Mouse (Mus musculus): ENCODE data around the gene Thsd4. TPM values are rescaled to one million over a fixed set of nuclear protein-coding genes. Genes with fewer than 3 reads are reported as not detected.

Gene Thsd4
- polyA plus RNA-seq, 1 experiment = 1.3 TPM

GRCm38 (mm10) chr9:60460010-60460982 lies 61.5 kb downstream of the Thsd4 start:
- H3K4me3 ChIP-seq (ENCODE audit: insufficient read depth, poor library complexity, severe bottlenecking) = no peak overlapping the region
- H3K36me3 ChIP-seq (ENCODE audit: control insufficient read depth, insufficient read depth) = no peaks in the 10 kb centered on the region
- TF ChIP-seq FOSL1 (IDR thresholded peaks at IDR 0.05; ENCODE audit: insufficient read depth, low read length, poor library complexity, severe bottlenecking) (no peak), MYOG (IDR thresholded peaks at IDR 0.05; ENCODE audit: control insufficient read depth, extremely low read depth, insufficient read length) (no peak), MAX (IDR thresholded peaks at IDR 0.05) (no peak), USF1 (IDR thresholded peaks at IDR 0.05; ENCODE audit: low read depth) (no peak), CEBPB (IDR thresholded peaks at IDR 0.05; ENCODE audit: low read depth) (no peak), MYOD1 (IDR thresholded peaks at IDR 0.05; ENCODE audit: control insufficient read depth, insufficient read length, low read depth) (no peak), CTCF (IDR thresholded peaks at IDR 0.05; ENCODE audit: control insufficient read depth, insufficient read depth, insufficient read length) (no peak)
- H3K79me2 ChIP-seq (ENCODE audit: control insufficient read depth, insufficient read depth) = no peaks in the 10 kb centered on the region
- H3K27me3 ChIP-seq (ENCODE audit: control insufficient read depth, insufficient read depth, insufficient read length) = no peaks in the 10 kb centered on the region
- no peak overlapping the region for H3ac ChIP-seq (ENCODE audit: control insufficient read depth, insufficient read length, low read depth)
- H3K79me3 ChIP-seq (ENCODE audit: low read depth) = no peaks in the 10 kb centered on the region

DNA sequence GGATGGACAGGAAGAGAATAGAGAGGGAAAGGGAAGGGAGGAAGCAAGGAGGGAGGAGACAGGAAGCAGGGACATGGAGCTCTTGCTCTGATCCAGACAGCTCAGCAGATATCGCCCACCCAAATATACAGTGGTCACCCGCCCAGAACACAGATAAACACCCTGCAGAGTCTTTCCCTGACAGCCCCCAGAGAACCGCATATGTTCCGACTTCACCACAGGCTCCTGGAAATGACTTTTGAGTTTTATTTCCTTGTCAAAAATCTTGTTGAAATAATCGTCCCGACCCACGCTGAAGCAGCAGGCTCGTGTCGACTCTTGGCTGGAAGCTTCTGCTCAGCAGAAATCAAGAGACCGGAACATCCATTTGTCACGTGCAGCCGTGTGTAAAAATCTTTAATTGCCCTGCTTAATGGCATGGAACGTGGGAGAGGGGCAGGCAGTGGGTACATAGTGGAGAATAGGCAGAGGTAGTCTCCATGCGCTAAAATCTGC lies 63.3 kb downstream of the Thsd4 start:
- Histone ChIP-seq H3K27me3 (ENCODE audit: control insufficient read depth, insufficient read depth, insufficient read length) (no peaks in the 10 kb centered on the region), H3K4me3 (ENCODE audit: insufficient read depth, poor library complexity, severe bottlenecking) (no peak overlapping the region), H3K79me2 (ENCODE audit: control insufficient read depth, insufficient read depth) (no peaks in the 10 kb centered on the region), H3K36me3 (ENCODE audit: control insufficient read depth, insufficient read depth) (no peaks in the 10 kb centered on the region), H3K79me3 (ENCODE audit: low read depth) (no peaks in the 10 kb centered on the region), H3ac (ENCODE audit: control insufficient read depth, insufficient read length, low read depth) (no peak overlapping the region)
- TF ChIP-seq CTCF (IDR thresholded peaks at IDR 0.05; ENCODE audit: control insufficient read depth, insufficient read depth, insufficient read length) = no peak
- no peak for TF ChIP-seq CEBPB (IDR thresholded peaks at IDR 0.05; ENCODE audit: low read depth)
- no peak for TF ChIP-seq MYOG (IDR thresholded peaks at IDR 0.05; ENCODE audit: control insufficient read depth, extremely low read depth, insufficient read length)
- TF ChIP-seq FOSL1 (IDR thresholded peaks at IDR 0.05; ENCODE audit: insufficient read depth, low read length, poor library complexity, severe bottlenecking) = no peak
- TF ChIP-seq MAX (IDR thresholded peaks at IDR 0.05) = no peak
- no peak for TF ChIP-seq USF1 (IDR thresholded peaks at IDR 0.05; ENCODE audit: low read depth)
- no peak for TF ChIP-seq MYOD1 (IDR thresholded peaks at IDR 0.05; ENCODE audit: control insufficient read depth, insufficient read length, low read depth)

DNA sequence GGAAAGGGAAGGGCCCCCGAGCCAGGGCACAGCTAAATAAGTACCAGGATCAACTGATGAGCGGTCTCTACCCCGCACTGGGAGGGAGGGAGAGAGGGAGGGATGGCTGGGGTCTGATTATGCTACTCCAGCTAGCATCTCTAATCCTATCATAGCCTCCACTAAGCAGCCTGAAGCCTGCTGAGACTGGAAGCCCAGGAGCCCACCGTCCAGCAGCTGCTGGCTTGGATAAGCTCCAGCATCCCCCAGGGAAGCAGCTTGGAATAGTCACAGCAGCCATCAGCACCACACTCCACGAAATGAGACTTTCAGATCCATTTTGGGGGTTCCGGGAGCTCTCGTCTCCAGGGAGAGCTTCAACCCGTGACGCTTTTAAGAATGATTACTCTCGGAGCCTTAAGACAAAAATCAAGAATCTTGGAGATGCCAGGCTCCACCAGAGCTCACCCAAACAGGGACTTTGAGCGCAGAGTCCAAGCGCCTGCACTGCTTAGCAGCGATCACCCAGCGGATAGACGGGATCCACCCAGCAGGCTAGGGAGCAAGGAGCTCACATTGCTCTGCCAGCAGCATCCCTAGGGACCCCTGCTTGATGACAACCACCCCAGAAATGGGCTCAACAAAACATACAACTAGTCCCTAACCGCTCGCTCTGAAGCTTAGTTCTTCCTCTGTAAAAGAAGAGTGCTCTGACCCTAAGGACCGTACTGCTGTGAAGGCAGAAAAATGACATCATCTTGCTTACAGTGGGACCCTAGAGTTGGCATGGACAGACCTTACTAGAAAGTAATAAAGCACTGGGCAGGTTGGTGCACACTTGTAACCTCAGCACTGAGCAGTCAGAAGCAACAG lies 64.3 kb downstream of the Thsd4 start:
- Histone ChIP-seq H3K36me3 (ENCODE audit: control insufficient read depth, insufficient read depth) (no peaks in the 10 kb centered on the region), H3K4me3 (ENCODE audit: insufficient read depth, poor library complexity, severe bottlenecking) (no peak overlapping the region), H3K79me2 (ENCODE audit: control insufficient read depth, insufficient read depth) (no peaks in the 10 kb centered on the region), H3ac (ENCODE audit: control insufficient read depth, insufficient read length, low read depth) (no peak overlapping the region), H3K27me3 (ENCODE audit: control insufficient read depth, insufficient read depth, insufficient read length) (no peaks in the 10 kb centered on the region), H3K79me3 (ENCODE audit: low read depth) (no peaks in the 10 kb centered on the region)
- no peak for TF ChIP-seq MYOG (IDR thresholded peaks at IDR 0.05; ENCODE audit: control insufficient read depth, extremely low read depth, insufficient read length)
- TF ChIP-seq CTCF (IDR thresholded peaks at IDR 0.05; ENCODE audit: control insufficient read depth, insufficient read depth, insufficient read length) = no peak
- TF ChIP-seq FOSL1 (IDR thresholded peaks at IDR 0.05; ENCODE audit: insufficient read depth, low read length, poor library complexity, severe bottlenecking) = no peak
- no peak for TF ChIP-seq MAX (IDR thresholded peaks at IDR 0.05)
- TF ChIP-seq MYOD1 (IDR thresholded peaks at IDR 0.05; ENCODE audit: control insufficient read depth, insufficient read length, low read depth) = no peak
- no peak for TF ChIP-seq CEBPB (IDR thresholded peaks at IDR 0.05; ENCODE audit: low read depth)
- TF ChIP-seq USF1 (IDR thresholded peaks at IDR 0.05; ENCODE audit: low read depth) = no peak

- Histone ChIP-seq H3K27me3 (ENCODE audit: control insufficient read depth, insufficient read depth, insufficient read length) (no peaks in the 10 kb centered on the region), H3K79me3 (ENCODE audit: low read depth) (no peaks in the 10 kb centered on the region), H3ac (ENCODE audit: control insufficient read depth, insufficient read length, low read depth) (no peak overlapping the region), H3K36me3 (ENCODE audit: control insufficient read depth, insufficient read depth) (no peaks in the 10 kb centered on the region), H3K4me3 (ENCODE audit: insufficient read depth, poor library complexity, severe bottlenecking) (no peak overlapping the region), H3K79me2 (ENCODE audit: control insufficient read depth, insufficient read depth) (no peaks in the 10 kb centered on the region)
- no peak for TF ChIP-seq CTCF (IDR thresholded peaks at IDR 0.05; ENCODE audit: control insufficient read depth, insufficient read depth, insufficient read length)
- TF ChIP-seq FOSL1 (IDR thresholded peaks at IDR 0.05; ENCODE audit: insufficient read depth, low read length, poor library complexity, severe bottlenecking) = no peak
- TF ChIP-seq USF1 (IDR thresholded peaks at IDR 0.05; ENCODE audit: low read depth) = no peak
- TF ChIP-seq CEBPB (IDR thresholded peaks at IDR 0.05; ENCODE audit: low read depth) = no peak
- no peak for TF ChIP-seq MAX (IDR thresholded peaks at IDR 0.05)
- no peak for TF ChIP-seq MYOD1 (IDR thresholded peaks at IDR 0.05; ENCODE audit: control insufficient read depth, insufficient read length, low read depth)
- TF ChIP-seq MYOG (IDR thresholded peaks at IDR 0.05; ENCODE audit: control insufficient read depth, extremely low read depth, insufficient read length) = no peak
Measured at GRCm38 (mm10) chr9:60456651-60457050, 65.2 kb downstream of the Thsd4 start.

- H3K79me2 ChIP-seq (ENCODE audit: control insufficient read depth, insufficient read depth) = no peaks in the 10 kb centered on the region
- no peak overlapping the region for H3K4me3 ChIP-seq (ENCODE audit: insufficient read depth, poor library complexity, severe bottlenecking)
- H3K79me3 ChIP-seq (ENCODE audit: low read depth) = no peaks in the 10 kb centered on the region
- TF ChIP-seq USF1 (IDR thresholded peaks at IDR 0.05; ENCODE audit: low read depth) (no peak), FOSL1 (IDR thresholded peaks at IDR 0.05; ENCODE audit: insufficient read depth, low read length, poor library complexity, severe bottlenecking) (no peak)
- H3ac ChIP-seq (ENCODE audit: control insufficient read depth, insufficient read length, low read depth) = no peak overlapping the region
- H3K27me3 ChIP-seq (ENCODE audit: control insufficient read depth, insufficient read depth, insufficient read length) = no peaks in the 10 kb centered on the region
- no peaks in the 10 kb centered on the region for H3K36me3 ChIP-seq (ENCODE audit: control insufficient read depth, insufficient read depth)
Measured at GRCm38 (mm10) chr9:60454406-60455076, 67.3 kb downstream of the Thsd4 start.
